Mouse (Mus musculus) heart, adult 2 months (tissue): ENCODE results near the gene Tlr7.

Source experiments
- CTCF ChIP-seq: fragments of 200-600 bp; IDR thresholded peaks from 2 replicates; pipeline ENCODE4 v1.8.1; 2022; ENCODE audit warnings: antibody characterized with exemption, mild to moderate bottlenecking, moderate library complexity
- POLR2A ChIP-seq: fragments of 200-500 bp; IDR thresholded peaks from 2 replicates; pipeline ENCODE4 v1.6.1; 2011; ENCODE audit warnings: mild to moderate bottlenecking, low read depth, low read length, control low read depth; ENCODE audit not compliant: insufficient read depth

DNA sequence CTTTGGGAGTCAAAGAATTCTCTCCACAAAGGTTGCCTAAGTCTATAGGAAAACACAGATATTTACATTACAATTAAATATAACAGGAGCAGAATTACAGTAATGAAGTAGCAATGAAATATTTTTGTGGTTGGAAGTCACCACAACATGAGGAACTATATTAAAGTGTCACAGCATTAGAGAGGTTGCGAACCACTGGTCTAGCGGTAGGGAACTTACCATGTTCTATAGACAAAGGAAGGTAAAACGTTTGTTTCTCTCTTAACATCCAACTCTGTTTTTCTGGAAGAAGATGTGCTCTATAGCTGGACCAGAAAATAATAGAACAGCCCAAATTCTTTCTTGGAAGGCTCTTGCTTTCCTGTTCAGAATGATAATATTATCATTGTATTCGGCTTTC is 66.8 kb downstream of the Tlr7 start:
- TF ChIP-seq POLR2A (no peak), CTCF (no peak)
